Mouse (Mus musculus) kidney, postnatal 25 days (tissue): ENCODE results near the gene Qrfpr.

Experiments
- DNase-seq, 2 experiments: peaks; one replicate each; pipeline ENCODE4 v3.0.0; 2021; ENCODE audit warnings: mixed read lengths in 2 of 2

The Qrfpr gene

GRCm38 (mm10) chr3:36221743-36222682 lies at the start of gene Qrfpr:
Gene Qrfpr, minus strand, starts transcription at chr3:36222313.
- no peak for DNase-seq

GRCm38 (mm10) chr3:36263873-36264272 lies 41.8 kb upstream of the Qrfpr start:
- no peak for DNase-seq

- DNase-seq: no peak
Measured at GRCm38 (mm10) chr3:36263265-36263664, 41.2 kb upstream of the Qrfpr start.

- no peak for DNase-seq
Measured at GRCm38 (mm10) chr3:36250585-36250984, 28.5 kb upstream of the Qrfpr start.

GRCm38 (mm10) chr3:36248446-36248845 lies 26.3 kb upstream of the Qrfpr start:
- no peak for DNase-seq

- DNase-seq: no peak
Measured at GRCm38 (mm10) chr3:36229941-36230340, 7.8 kb upstream of the Qrfpr start.

GRCm38 (mm10) chr3:36227246-36227645 lies 5.1 kb upstream of the Qrfpr start:
- no peak for DNase-seq

GRCm38 (mm10) chr3:36223361-36223760 lies 1.2 kb upstream of the Qrfpr start:
- no peak for DNase-seq

- no peak for DNase-seq
Measured at GRCm38 (mm10) chr3:36212758-36213157, 9.4 kb downstream of the Qrfpr start.

- no peak for DNase-seq
Measured at GRCm38 (mm10) chr3:36210939-36211338, 11.2 kb downstream of the Qrfpr start.

GRCm38 (mm10) chr3:36209776-36210555 lies 12.1 kb downstream of the Qrfpr start:
- peak in 1 of 2 experiments; percentile 55 for DNase-seq

GRCm38 (mm10) chr3:36207520-36208264 lies 14.4 kb downstream of the Qrfpr start:
- DNase-seq: peak; percentile 62 to 79

- DNase-seq: no peak
Measured at GRCm38 (mm10) chr3:36202932-36203331, 19.2 kb downstream of the Qrfpr start.

- DNase-seq: no peak
Measured at GRCm38 (mm10) chr3:36201098-36201497, 21.0 kb downstream of the Qrfpr start.

GRCm38 (mm10) chr3:36189243-36189642 lies 32.9 kb downstream of the Qrfpr start:
- no peak for DNase-seq

- no peak for DNase-seq
Measured at GRCm38 (mm10) chr3:36186510-36186909, 35.6 kb downstream of the Qrfpr start.

GRCm38 (mm10) chr3:36181519-36181918 lies 40.6 kb downstream of the Qrfpr start:
- peak; percentile 50 to 80 for DNase-seq

GRCm38 (mm10) chr3:36173761-36174160 lies 48.4 kb downstream of the Qrfpr start:
- DNase-seq: no peak

- DNase-seq: no peak
Measured at GRCm38 (mm10) chr3:36171348-36171747, 50.8 kb downstream of the Qrfpr start.

GRCm38 (mm10) chr3:36170670-36171210 lies 51.4 kb downstream of the Qrfpr start:
- DNase-seq: no peak

- no peak for DNase-seq
Measured at GRCm38 (mm10) chr3:36155268-36155667, 66.8 kb downstream of the Qrfpr start.

GRCm38 (mm10) chr3:36150934-36151686 lies 71.0 kb downstream of the Qrfpr start, which contains the start of gene D3Ertd254e:
Gene D3Ertd254e, plus strand, starts transcription at chr3:36151017.
- DNase-seq: peak; percentile 95 to 97
